Mouse (Mus musculus) bone marrow macrophage, adult 2 months (primary cell): ENCODE measurements around the gene Tm2d1. TPM values are rescaled to one million over a fixed set of nuclear protein-coding genes. Genes with fewer than 3 reads are reported as not detected.
"Not testable (repeated sequence)": the region's sequence is repeated elsewhere in the genome, so short reads cannot be mapped to it uniquely, and the experiment has no call there.

Source experiments
- H3K27ac ChIP-seq: 2 replicates; pipeline ENCODE4 v1.5.1; 2012; ENCODE audit warnings: low read depth, low read length; ENCODE audit not compliant: insufficient read depth
- H3K4me1 ChIP-seq: 2 replicates; pipeline ENCODE4 v1.6.1; 2012; ENCODE audit warnings: low read length; ENCODE audit not compliant: control insufficient read depth, insufficient read depth
- H3K4me3 ChIP-seq: 2 replicates; pipeline ENCODE4 v1.5.1; 2012; ENCODE audit warnings: mild to moderate bottlenecking, low read length, moderate library complexity; ENCODE audit not compliant: insufficient read depth
- CTCF ChIP-seq: IDR thresholded peaks from 2 replicates; pipeline ENCODE4 v1.5.1; 2012; ENCODE audit warnings: low read depth, mild to moderate bottlenecking, low read length, moderate library complexity
- POLR2A ChIP-seq: IDR thresholded peaks from 2 replicates; pipeline ENCODE4 v1.6.1; 2012; ENCODE audit warnings: mild to moderate bottlenecking, low read depth, low read length, borderline replicate concordance
- polyA plus RNA-seq: library from polyadenylated mRNA; stranded (reverse); fragments of >200 nt; gene quantifications from 2 replicates; pipeline ENCODE4 v1.2.4, GENCODE M21; 2012; ENCODE audit not compliant: missing spikeins, insufficient read depth, insufficient read length

Gene Tm2d1
- polyA plus RNA-seq = 75.3 and 75.8 TPM in 2 replicates

DNA sequence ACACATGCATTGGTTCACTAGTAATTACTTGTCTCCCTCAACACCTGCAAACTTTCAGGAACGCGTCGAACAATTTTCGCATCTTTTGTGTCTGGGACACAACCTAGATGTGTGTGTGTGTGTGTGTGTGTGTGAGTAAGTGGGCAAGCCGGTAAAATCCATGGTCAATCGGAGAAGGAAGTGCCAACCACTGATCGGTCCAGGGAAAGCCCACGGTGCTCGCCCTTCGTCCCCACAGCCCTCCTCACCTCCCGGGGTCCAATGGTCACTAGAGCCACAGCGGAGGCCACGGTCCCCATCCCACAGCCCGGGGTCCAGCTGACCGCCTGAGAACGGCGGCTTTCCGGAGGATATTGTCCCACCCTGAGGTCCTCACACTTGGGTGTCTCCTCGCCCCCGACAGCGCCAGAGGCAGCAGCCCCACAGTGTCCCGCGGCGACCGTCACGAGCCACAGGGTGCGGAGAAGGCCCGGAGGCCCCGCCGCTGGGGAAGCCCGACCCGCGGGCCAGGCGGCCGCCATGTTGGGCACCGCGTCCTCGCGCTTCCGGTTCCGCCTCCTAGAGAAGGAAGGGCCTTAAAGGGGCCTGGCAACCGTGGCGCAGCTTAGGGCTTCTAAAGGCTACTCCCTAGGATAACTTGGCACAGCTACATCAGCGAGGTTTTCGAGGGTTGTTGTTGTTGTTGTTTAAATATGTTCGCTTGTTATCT is at the start of gene Tm2d1:
Tm2d1 (minus strand) TSS at position 591 of the 709 bp plus-strand sequence.
- Histone ChIP-seq H3K4me1 (peaks cover 8% of the 10 kb centered on the region; the same call in 1 of the 2 replicates), H3K27ac (peak within 1 kb of the TSS; percentile 28; the same call in 1 of the 2 replicates), H3K4me3 (peak within 1 kb of the TSS; percentile 93)
- TF ChIP-seq CTCF (no peak), POLR2A (peak; percentile 97)

DNA sequence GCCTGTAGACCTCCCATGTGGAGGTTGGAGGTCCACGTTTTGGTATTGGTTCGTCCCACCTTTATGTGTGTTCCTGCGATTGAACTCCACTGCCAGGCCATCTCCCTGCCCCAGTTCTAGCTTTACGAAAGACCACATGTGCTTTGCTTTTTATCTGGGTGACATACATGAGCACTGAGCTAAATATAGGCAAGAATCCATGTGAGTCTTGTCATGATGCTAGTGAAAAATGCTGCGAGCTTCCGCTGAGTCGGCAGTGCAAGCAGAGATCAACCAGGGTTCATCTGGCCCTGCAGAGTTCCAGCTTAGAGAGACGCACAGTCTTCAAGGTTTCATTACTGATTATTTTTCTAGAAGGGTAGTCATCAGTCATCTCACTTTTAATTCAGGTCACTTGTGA is 45.3 kb upstream of the Tm2d1 start:
- no peaks in the 10 kb centered on the region for H3K4me1 ChIP-seq
- no peak overlapping the region for H3K27ac ChIP-seq
- no peak overlapping the region for H3K4me3 ChIP-seq
- TF ChIP-seq CTCF (no peak), POLR2A (no peak)

DNA sequence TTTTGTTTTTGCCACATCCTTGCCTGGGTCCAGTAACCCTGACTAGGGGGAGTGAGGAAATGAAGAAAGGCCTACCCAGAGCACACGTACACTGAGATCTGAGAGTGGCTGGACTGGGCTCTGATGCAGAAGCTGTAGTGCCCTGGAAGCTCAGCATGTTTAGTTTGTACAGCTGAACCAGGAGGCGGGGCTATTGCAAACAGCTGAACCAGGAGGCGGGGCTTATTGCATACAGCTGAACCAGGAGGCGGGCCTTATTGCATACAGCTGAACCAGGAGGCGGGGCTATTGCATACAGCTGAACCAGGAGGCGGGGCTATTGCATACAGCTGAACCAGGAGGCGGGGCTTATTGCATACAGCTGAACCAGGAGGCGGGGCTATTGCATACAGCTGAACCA is 32.0 kb upstream of the Tm2d1 start:
- H3K4me1 ChIP-seq, H3K4me3 ChIP-seq, H3K27ac ChIP-seq: not testable (repeated sequence)

- no peak overlapping the region for H3K4me3 ChIP-seq
- H3K4me1 ChIP-seq = no peaks in the 10 kb centered on the region
- no peak for TF ChIP-seq POLR2A
- TF ChIP-seq CTCF = no peak
- no peak overlapping the region for H3K27ac ChIP-seq
Observed at GRCm38 (mm10) chr4:98408455-98408854, 25.3 kb upstream of the Tm2d1 start.

- no peak for TF ChIP-seq POLR2A
- no peak for TF ChIP-seq CTCF
Observed at GRCm38 (mm10) chr4:98404412-98404811, 21.3 kb upstream of the Tm2d1 start.

GRCm38 (mm10) chr4:98403492-98403891 is 20.4 kb upstream of the Tm2d1 start:
- H3K4me3 ChIP-seq = no peak overlapping the region
- H3K4me1 ChIP-seq = no peaks in the 10 kb centered on the region
- TF ChIP-seq CTCF (no peak), POLR2A (no peak)
- H3K27ac ChIP-seq = no peak overlapping the region

More at GRCm38 (mm10) chr4:98404412-98404811, 21.3 kb upstream of the Tm2d1 start:
- no peaks in the 10 kb centered on the region for H3K4me1 ChIP-seq
- H3K4me3 ChIP-seq = no peak overlapping the region
- no peak overlapping the region for H3K27ac ChIP-seq

DNA sequence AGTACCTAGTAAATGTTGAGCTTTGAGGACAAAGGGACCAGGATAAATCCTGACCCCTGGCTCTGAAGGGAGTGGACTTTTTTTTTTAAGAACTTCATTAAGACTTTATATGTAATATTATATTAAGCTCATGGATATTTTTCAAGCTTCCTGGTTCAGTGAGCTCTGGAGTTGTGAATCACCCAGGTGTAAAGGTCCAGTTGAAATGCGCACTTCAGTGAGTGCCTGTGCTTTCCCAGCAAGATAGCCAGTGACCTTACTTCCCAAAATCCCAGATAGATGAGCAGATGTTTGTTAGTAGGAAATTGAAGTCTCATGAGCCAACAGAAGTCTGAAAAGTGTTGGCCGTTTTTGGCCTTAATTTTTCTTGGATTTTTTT is 18.5 kb upstream of the Tm2d1 start:
- TF ChIP-seq CTCF = no peak
- no peak for TF ChIP-seq POLR2A
- Histone ChIP-seq H3K4me3 (no peak overlapping the region), H3K4me1 (no peaks in the 10 kb centered on the region), H3K27ac (no peak overlapping the region)

GRCm38 (mm10) chr4:98400926-98401583 is 17.9 kb upstream of the Tm2d1 start:
- TF ChIP-seq CTCF (no peak), POLR2A (no peak)
- Histone ChIP-seq H3K4me3 (no peak overlapping the region), H3K4me1 (0 out of 2 replicates have a peak, but pooled peaks cover 1% of the 10 kb centered on the region), H3K27ac (no peak overlapping the region)

DNA sequence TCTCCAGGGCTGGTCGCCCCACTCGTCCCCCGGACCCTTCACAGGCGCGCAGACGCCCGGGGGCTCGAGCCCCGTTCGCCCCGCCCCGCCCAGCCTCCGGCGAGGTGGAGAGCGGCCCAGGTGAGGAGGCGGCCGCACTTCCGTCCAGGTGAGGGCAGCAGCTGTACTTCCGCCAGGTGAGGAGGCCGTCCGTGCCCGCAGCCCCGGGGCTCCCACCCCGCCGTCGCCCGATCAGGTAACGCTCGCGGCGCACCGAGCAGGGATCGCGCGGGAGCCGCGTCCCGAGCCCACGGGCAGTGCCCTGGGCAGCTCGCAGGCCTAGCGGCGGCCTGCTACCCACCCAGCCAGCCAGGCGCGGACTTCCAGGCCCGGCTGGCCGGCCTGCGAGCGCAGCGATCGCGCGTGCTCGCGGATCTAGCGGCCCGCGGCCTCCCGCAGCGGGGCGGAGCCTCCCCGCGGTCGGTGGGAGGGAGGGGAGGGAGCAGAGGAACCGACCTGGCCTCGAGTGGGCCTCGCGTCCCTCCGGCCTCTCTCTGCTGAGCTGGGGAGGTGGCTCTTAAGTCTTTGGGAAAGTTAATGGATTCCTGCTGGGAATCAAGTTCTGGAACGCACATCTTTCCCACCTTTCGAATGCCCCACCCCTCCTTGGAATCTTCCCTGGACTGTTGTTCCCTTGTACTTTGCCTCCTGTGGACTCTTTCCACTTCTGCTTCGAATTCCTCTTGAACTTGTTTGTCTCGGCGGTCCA is 12.8 kb upstream of the Tm2d1 start, which contains the start of gene Patj:
Patj (plus strand) TSS at position 96 of the 748 bp plus-strand sequence.
- Histone ChIP-seq H3K4me1 (0 out of 2 replicates have a peak, but pooled peaks cover 5% of the 10 kb centered on the region), H3K4me3 (peak within 1 kb of the TSS; percentile 83), H3K27ac (no peak within 1 kb of the TSS)
- TF ChIP-seq POLR2A = no peak
- no peak for TF ChIP-seq CTCF

- H3K4me1 ChIP-seq = 0 out of 2 replicates have a peak, but pooled peaks cover 5% of the 10 kb centered on the region
- H3K4me3 ChIP-seq = peak overlapping the region; percentile 83
- no peak overlapping the region for H3K27ac ChIP-seq
- TF ChIP-seq CTCF (no peak), POLR2A (no peak)
Observed at GRCm38 (mm10) chr4:98395346-98395689, 12.2 kb upstream of the Tm2d1 start.

- Histone ChIP-seq H3K4me3 (no peak overlapping the region), H3K27ac (no peak overlapping the region), H3K4me1 (peaks cover 8% of the 10 kb centered on the region; the same call in 1 of the 2 replicates)
- TF ChIP-seq CTCF (no peak), POLR2A (no peak)
Observed at GRCm38 (mm10) chr4:98385036-98385435, 1.9 kb upstream of the Tm2d1 start.
